Mouse (Mus musculus): ENCODE results near the gene Rps27rt.

DNA sequence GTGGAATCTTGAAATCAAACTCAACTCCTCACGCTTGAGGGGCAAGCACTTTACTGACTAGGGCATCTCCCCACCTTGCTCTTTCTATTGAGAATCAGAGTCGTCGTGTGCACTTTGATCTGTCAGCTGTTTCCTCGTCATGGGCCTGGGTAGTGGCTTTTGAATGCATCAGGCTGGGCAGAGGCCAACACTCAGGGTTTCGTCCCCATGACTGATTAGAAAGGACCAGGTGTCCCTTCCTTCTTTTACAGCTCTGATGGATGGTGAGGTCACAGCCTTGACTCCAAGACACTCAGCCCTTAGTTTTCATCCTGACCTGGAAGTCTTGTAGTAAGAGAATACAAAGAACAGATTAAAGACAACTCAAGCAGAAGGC, 17.2 kb upstream of the Rps27rt start:
- TF ChIP-seq POLR2A (IDR thresholded peaks at IDR 0.05; ENCODE audit: control insufficient read depth, extremely low read depth, insufficient read depth, low read length, poor library complexity) (no peak), CTCF (IDR thresholded peaks at IDR 0.05; ENCODE audit: borderline replicate concordance, control insufficient read depth, extremely low read depth, insufficient read depth, low read length, poor library complexity) (no peak)

All from thymus, adult 2 months (tissue).